Mouse (Mus musculus) 3134 (cell line): ENCODE measurements around the gene Foxj1.
A peak's percentile ranks its signal among the peaks of the same experiment; 100 is the strongest.

Source experiments
- DNase-seq: peaks from one replicate; pipeline ENCODE4 v3.0.0-alpha.2; 2011; ENCODE audit warnings: low spot score; ENCODE audit not compliant: insufficient read length; ENCODE audit errors: extremely low read depth

Gene Foxj1

DNA sequence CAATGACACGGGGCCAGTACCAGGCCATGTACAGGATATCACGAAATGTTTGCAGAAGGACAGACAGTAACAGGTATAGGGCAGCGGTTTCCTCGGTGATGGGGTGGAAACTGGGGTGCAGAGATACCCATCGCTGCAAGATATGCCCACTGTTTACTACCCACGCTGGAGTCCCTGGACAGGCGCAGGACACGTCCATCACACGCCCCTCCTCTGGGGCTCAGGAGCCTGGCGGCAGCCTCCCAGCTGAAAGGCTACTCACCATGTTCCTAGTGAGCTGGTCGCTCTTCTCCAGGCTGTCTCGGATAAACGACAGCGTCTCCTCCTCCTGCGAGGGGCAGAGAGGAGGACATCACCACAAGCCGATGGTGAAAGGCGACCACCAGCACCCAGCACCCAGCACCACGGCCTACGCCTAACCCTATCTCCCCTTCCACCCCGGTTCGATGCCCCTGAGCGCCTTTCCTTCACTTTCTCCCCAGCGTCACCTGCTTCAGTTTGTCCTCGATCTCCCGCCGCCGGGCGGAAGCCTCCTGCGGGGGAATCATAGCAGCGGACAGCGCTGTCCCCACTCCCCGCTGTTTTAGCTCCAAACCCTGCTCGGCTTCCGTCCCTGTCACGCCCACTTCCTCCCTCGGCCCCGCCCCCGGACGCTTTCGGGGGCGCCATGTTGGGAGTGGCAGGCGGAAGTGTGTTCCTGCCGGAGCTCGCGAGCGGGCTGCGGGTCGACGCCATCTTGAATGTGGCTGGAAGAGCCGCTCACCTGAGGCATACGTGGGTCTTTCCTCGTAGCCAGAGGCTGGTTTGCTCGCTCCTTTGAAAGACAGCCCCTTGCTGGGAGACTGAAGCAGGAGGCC is 28.8 kb downstream of the Foxj1 start:
- peak; percentile 99 for DNase-seq

DNA sequence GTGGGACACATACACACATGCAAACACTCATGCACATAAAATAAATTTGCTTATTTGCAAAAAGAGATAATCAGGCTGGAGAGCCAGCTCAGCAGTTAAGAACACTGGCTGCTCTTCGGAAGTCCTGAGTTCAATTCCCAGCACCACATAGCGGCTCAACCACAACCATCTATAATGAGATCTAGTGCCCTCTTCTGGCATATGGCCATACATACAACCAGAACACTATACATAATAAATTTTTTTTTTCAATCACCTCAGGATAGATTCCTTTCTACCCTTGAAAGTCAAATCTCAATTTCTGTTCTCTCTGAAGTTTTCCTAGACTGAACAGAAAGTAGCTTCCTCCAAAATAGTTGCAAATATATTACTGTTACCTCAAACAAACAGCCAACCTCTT is 29.8 kb downstream of the Foxj1 start:
- no peak for DNase-seq

DNA sequence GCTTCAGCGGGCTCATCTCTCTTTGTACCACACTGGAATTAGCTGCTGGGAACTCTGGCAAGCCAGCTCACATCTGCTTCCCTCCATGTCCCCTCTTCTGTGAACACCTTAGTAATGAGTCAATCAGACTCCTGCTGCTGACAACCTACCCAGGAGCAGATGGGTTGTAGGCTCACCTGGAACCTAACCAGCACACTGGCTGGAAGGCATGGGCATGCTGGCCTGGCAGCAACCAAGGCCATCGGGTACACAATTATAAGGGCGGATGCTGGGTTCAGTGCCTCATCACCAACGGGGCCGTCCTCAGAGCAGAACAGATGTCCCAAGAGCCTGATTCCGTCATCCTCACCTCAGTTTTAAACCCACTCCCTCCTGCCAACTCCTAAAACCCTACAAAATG is 36.6 kb downstream of the Foxj1 start:
- DNase-seq = no peak

DNA sequence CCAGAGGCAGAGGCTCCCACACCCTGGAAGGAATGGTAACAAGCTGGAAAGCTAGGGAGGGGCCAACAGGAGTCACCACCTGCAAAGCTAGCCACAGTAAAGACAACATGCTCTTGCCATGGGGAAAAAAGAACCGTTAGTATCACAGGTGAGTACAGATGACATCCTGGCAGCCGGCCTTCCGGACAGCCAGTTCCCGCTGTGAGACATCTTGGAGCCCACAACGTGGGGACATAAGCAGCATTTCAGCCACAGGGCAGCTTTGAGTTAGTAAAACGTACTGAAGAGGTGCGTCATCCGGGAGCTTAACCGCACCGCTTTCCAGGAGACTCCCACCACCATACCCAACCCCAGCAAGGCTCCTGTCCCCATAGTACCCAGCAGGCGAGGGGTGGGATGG is 37.0 kb downstream of the Foxj1 start:
- DNase-seq = no peak

DNA sequence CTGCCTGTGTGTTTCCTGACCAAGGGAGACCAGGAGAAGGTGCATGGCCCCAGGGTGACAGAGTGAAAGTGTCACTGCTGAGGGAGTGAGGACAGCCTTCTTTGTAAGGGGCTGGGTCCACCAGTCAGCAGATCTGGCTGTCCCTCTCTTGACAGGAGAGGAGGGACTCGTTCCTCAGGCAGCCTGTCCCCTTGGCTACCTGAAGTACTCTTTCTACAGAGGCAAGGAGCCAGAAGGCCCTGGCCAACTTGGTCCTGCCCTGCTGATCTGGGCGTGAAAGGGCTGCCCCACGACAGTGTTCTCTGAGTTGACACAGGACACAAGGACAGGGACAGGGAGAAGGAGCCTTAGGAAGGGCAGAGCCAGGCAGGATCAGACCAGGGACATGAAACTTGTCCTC is 38.2 kb downstream of the Foxj1 start:
- DNase-seq = no peak

DNA sequence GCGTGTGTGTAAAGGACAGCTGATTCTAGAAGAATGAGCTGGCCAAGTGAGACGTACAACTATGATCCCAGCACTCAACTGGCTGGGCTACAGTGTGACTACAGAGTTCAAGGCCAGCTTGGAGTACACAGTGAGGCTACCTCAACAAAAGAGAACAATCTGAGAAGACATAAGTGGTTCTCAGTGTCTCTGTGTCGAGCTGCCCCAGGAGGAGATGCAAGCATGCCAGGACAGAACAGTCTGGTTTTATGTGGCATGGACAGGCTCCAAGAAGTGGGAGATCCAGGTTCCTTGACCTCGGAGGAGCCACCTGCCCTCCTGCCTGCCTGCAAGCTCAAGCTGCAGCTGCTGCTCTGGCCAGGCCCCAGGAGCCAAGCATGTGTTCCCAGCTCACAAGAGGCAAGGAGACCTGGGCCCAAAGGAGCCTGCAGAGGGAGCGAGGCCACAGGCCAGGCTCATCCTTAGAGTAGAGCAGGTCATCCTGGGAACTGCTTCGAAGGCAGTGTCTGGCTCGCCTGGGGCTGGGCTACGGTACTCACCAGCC is 38.9 kb downstream of the Foxj1 start:
- no peak for DNase-seq

DNA sequence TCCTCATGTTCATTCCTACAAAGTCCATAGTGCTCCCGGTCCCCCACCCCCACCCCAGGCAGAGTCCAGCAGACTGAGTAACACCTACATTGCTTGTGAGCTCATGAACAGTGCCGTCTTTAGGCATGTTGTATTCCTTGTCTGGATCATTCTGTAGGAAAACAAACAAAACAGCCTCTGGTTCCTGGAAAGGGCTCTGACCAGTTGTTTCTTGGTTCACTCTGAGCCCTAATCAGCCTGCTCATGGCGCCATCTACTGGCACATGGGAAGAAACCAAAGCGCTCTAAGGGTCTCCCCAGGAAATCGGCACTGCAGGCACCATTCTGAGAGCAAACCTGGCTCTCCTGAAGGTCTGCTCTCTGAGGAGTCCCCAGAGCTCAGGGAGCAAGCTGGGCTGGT is 40.9 kb downstream of the Foxj1 start:
- no peak for DNase-seq

DNA sequence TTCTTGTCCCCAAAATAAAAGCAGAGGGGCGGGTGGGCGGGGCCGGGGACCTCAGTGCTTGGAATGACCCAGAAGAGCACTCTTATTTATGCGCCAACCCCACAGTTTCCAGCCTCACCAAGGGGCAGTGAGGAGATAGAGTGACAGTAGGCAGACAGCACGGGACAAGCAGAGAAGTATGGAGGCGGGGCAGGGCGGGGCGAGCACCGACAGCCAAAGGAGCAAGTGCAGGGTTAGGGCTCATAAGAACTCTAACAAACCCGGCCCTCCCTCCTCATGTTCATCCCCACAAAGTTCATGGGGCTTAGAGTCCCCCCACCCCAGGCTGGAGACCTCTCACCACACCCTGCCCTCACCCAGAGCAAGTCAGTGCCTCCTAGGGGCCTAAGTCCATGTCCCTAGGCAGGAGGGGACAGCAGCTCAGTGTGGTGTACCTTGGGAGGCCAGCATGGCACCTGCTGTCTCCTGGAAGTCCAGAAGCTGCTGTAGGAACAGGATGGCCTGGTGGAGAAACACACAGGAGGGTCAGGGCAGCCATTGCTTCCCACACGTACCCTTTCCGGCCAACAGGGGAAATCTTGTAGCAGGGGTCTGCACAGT is 41.6 kb downstream of the Foxj1 start:
- DNase-seq = no peak

DNA sequence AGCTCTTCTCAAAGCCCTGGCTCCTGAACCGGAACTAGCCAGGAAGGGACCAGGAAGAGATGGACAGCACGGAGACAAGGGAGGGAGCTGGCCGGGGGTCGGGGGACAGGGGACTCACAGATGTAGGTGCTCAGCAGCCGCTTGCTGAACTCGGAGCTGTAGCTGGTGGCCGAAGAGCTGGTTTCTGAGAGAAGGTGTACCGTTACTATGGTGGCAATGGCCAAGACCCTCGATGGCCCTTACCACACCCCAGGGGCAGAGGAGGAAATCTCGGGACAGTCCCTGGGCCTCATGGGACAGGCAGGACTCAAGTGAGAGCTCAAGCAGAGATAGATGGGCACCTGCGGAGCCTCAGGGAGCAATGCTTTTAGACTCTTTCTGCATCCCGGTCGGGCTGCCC is 42.8 kb downstream of the Foxj1 start:
- no peak for DNase-seq

DNA sequence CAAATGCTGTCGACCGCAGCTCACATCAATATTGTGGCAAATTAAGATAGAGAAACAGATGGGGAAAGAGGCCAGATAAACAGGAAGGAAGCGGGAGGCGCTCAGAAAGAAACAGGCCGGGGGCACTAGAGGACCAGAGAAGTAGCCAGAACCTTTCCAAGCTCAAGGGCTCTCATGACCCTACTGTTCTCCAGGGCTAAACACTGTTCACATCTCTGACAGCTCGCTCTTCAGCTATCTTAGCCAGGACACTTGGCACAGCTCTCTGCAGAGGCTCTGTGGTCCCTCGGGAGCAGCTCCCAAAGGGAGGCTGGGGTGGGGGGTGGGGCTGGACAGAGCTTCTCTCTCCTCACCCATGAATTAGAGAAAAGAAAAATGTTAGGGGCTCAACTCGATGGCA is 44.6 kb downstream of the Foxj1 start:
- no peak for DNase-seq

DNA sequence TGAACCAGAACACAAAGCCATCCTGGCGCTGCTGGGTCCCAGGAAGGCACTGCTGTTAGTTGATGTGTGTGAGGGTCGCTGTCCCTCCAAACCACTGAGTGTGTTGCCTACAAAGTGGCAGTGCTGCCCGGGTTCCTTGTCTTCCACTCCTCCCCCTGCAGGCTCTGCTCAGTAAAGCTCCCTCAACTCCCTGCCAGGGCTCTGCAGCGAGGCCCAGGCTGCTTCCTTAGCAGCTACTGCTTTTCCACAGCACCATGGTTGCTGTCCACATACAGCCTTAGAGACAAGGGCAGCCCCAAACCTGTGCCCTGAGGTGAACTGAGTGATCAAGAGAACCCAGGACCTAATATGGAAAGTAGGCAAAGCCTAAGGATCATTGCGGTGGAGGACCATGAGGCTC is 47.8 kb downstream of the Foxj1 start:
- no peak for DNase-seq

DNA sequence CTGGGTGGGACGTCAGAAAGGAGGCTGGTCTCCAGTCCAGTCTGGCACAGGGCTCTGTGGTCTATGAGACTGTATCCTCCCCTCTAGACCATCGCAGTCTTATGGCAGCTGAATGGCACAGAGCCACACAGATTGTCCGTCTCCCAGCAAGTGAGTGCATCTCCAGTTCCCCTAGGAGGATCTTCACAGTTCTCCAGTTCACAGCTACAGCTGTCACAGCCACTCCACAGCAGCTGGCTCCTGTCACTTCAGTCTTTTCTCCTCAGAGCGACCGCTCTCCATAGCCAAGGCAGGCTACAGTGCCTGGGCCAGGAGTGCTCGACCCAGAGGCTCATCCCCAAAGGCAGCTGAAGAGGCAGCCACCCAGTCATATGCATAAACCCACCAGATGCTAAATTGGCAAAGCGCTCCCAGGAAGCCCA is 49.4 kb downstream of the Foxj1 start:
- DNase-seq = no peak

DNA sequence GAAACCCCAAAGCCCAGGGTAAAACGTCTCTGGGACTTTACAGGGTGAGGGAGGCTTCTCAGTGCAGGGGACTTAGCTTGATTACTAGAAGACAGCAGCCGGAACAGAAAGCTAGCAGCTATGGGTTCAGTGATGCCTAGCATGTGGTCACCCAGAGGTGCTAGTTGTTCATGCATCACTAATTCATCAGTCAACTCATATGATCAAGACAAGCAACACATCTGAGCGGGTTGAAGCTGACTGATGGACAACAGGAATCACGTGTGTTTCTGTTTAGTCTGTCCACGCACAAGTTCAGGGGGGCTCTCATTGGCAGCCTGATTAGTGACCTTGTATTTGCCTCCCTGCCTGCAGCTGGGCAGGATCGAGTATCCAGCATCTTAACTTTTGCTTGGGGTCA is 51.2 kb downstream of the Foxj1 start:
- no peak for DNase-seq

DNA sequence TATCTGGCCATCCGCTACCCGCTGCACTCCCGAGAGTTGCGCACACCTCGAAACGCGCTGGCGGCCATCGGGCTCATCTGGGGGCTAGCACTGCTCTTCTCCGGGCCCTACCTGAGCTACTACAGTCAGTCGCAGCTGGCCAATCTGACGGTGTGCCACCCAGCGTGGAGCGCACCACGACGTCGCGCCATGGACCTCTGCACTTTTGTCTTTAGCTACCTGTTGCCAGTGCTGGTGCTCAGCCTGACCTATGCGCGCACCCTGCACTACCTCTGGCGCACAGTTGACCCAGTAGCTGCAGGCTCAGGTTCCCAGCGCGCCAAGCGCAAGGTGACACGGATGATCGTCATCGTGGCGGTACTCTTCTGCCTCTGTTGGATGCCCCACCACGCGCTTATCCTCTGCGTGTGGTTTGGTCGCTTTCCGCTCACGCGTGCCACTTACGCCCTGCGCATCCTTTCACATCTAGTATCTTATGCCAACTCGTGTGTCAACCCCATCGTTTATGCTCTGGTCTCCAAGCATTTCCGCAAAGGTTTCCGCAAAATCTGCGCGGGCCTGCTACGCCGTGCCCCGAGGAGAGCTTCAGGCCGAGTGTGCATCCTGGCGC is 52.2 kb downstream of the Foxj1 start:
- DNase-seq = no peak

DNA sequence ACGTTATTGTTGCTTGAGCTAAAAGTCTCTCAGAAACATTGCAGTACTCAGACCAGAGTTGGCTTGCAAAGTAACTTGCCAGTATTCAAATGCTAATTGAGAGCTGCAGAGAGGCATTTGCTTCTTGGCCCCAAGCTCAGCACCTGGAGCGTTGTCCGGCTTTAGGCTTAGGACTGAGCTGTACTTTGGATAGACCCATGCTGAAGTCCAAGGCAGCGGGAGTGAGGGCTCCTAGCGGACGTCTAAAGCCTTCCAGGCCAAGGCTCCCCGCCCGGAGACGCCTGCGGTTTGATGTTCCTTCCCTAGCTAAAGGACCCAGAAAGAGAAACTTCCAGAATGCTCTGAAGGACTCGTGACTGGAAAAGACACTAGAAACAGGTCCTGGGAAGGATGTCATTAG is 53.1 kb downstream of the Foxj1 start:
- DNase-seq = no peak

DNA sequence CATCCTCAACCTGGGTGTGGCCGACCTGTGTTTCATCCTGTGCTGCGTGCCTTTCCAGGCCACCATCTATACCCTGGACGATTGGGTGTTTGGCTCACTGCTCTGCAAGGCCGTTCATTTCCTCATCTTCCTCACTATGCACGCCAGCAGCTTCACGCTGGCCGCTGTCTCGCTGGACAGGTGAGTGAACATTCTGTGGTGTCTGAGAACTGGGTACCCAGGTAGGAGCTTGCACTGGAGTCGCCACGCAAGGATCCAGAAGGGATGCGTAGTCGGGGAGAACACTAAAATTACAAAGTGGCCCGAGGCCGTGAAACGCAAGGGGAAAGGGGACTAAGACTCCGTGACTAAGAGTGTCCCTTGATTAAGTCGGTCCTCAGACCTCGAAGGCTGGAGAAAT is 53.5 kb downstream of the Foxj1 start:
- no peak for DNase-seq

DNA sequence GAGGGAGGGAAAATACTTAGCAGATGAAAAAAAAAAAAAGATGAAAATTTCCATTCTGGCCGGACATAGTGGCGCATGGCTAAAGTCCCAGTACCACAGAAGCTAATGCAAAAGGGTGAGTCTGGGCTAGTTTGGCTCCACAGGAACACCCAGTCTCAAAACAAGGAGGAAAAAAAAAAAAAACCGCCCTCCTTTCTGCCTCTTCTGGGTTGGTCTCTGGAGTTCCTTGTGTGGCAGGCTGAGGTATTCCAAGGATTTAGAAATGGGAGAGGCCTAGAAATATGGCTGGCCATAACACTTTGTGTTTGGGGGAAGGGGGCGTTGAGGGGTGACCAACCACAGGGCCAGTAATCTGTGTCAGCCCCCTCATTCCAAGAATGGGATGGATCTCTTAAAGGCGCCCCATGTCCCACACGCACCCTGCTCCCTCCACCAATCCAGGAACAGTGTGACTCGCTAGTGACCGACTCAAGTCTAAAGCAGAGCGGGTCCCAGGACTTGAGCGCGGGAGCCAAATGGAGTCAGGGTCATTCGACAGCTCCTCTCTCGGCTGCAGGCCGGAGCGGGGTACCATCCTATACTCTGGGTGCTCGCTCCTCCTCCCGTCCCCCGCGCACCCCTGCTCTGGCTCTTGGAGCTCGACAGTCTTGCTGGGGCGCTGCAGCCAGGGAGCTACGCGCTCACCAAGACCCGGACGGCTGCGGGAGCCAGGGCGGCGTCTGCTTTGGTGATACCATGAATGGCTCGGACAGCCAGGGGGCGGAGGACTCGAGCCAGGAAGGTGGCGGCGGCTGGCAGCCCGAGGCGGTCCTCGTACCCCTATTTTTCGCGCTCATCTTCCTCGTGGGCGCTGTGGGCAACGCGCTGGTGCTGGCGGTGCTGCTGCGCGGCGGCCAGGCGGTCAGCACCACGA is 54.2 kb downstream of the Foxj1 start, which contains the start of gene Galr2:
Galr2 (plus strand) TSS at position 189 of the 913 bp plus-strand sequence.
- no peak for DNase-seq
